Mouse (Mus musculus): ENCODE results near the gene Thy1. TPM values are rescaled to one million over a fixed set of nuclear protein-coding genes. Genes with fewer than 3 reads are reported as not detected.

Thy1 gene
- polyA plus RNA-seq, 1 experiment = 1,180 TPM

GRCm38 (mm10) chr9:44012761-44013301 is 30.4 kb upstream of the Thy1 start:
- peaks cover 3% of the 10 kb centered on the region; the same call in 1 of the 2 replicates for H3K4me1 ChIP-seq (ENCODE audit: control insufficient read depth, insufficient read depth, low read length)
- no peak overlapping the region for H3K4me3 ChIP-seq (ENCODE audit: insufficient read depth, low read length)
- no peak for TF ChIP-seq POLR2A (IDR thresholded peaks at IDR 0.05; ENCODE audit: extremely low read depth, insufficient read depth, low read length)
- TF ChIP-seq CTCF (IDR thresholded peaks at IDR 0.05; ENCODE audit: extremely low read depth, insufficient read depth, low read length) = no peak
- 0 out of 2 replicates have a peak overlapping the region, but pooled peaks have one; percentile 12 for H3K27ac ChIP-seq (ENCODE audit: insufficient read depth, low read length)

GRCm38 (mm10) chr9:44013781-44014180 is 29.4 kb upstream of the Thy1 start:
- no peak overlapping the region for H3K4me3 ChIP-seq (ENCODE audit: insufficient read depth, low read length)
- H3K4me1 ChIP-seq (ENCODE audit: control insufficient read depth, insufficient read depth, low read length) = peaks cover 3% of the 10 kb centered on the region; the same call in 1 of the 2 replicates
- no peak overlapping the region for H3K27ac ChIP-seq (ENCODE audit: insufficient read depth, low read length)
- no peak for TF ChIP-seq POLR2A (IDR thresholded peaks at IDR 0.05; ENCODE audit: extremely low read depth, insufficient read depth, low read length)
- TF ChIP-seq CTCF (IDR thresholded peaks at IDR 0.05; ENCODE audit: extremely low read depth, insufficient read depth, low read length) = no peak

- TF ChIP-seq CTCF (IDR thresholded peaks at IDR 0.05; ENCODE audit: extremely low read depth, insufficient read depth, low read length) = no peak
- TF ChIP-seq POLR2A (IDR thresholded peaks at IDR 0.05; ENCODE audit: extremely low read depth, insufficient read depth, low read length) = no peak
Measured at GRCm38 (mm10) chr9:44016304-44016703, 26.9 kb upstream of the Thy1 start.

GRCm38 (mm10) chr9:44017846-44018245 is 25.3 kb upstream of the Thy1 start:
- Histone ChIP-seq H3K27ac (ENCODE audit: insufficient read depth, low read length) (no peak overlapping the region), H3K4me3 (ENCODE audit: insufficient read depth, low read length) (no peak overlapping the region), H3K4me1 (ENCODE audit: control insufficient read depth, insufficient read depth, low read length) (no peaks in the 10 kb centered on the region)
- TF ChIP-seq CTCF (IDR thresholded peaks at IDR 0.05; ENCODE audit: extremely low read depth, insufficient read depth, low read length) (no peak), POLR2A (IDR thresholded peaks at IDR 0.05; ENCODE audit: extremely low read depth, insufficient read depth, low read length) (no peak)

More at GRCm38 (mm10) chr9:44016304-44016703, 26.9 kb upstream of the Thy1 start:
- Histone ChIP-seq H3K4me3 (ENCODE audit: insufficient read depth, low read length) (no peak overlapping the region), H3K4me1 (ENCODE audit: control insufficient read depth, insufficient read depth, low read length) (peaks cover 3% of the 10 kb centered on the region; the same call in 1 of the 2 replicates), H3K27ac (ENCODE audit: insufficient read depth, low read length) (no peak overlapping the region)

GRCm38 (mm10) chr9:44020001-44020400 is 23.2 kb upstream of the Thy1 start:
- H3K4me3 ChIP-seq (ENCODE audit: insufficient read depth, low read length) = no peak overlapping the region
- no peak for TF ChIP-seq CTCF (IDR thresholded peaks at IDR 0.05; ENCODE audit: extremely low read depth, insufficient read depth, low read length)
- TF ChIP-seq POLR2A (IDR thresholded peaks at IDR 0.05; ENCODE audit: extremely low read depth, insufficient read depth, low read length) = no peak
- no peak overlapping the region for H3K27ac ChIP-seq (ENCODE audit: insufficient read depth, low read length)
- no peaks in the 10 kb centered on the region for H3K4me1 ChIP-seq (ENCODE audit: control insufficient read depth, insufficient read depth, low read length)

GRCm38 (mm10) chr9:44022100-44022847 is 20.9 kb upstream of the Thy1 start:
- Histone ChIP-seq H3K27ac (ENCODE audit: insufficient read depth, low read length) (no peak overlapping the region), H3K4me3 (ENCODE audit: insufficient read depth, low read length) (no peak overlapping the region), H3K4me1 (ENCODE audit: control insufficient read depth, insufficient read depth, low read length) (no peaks in the 10 kb centered on the region)
- TF ChIP-seq POLR2A (IDR thresholded peaks at IDR 0.05; ENCODE audit: extremely low read depth, insufficient read depth, low read length) (no peak), CTCF (IDR thresholded peaks at IDR 0.05; ENCODE audit: extremely low read depth, insufficient read depth, low read length) (no peak)

GRCm38 (mm10) chr9:44024096-44024495 is 19.1 kb upstream of the Thy1 start:
- Histone ChIP-seq H3K27ac (ENCODE audit: insufficient read depth, low read length) (no peak overlapping the region), H3K4me1 (ENCODE audit: control insufficient read depth, insufficient read depth, low read length) (no peaks in the 10 kb centered on the region), H3K4me3 (ENCODE audit: insufficient read depth, low read length) (no peak overlapping the region)
- TF ChIP-seq POLR2A (IDR thresholded peaks at IDR 0.05; ENCODE audit: extremely low read depth, insufficient read depth, low read length) (no peak), CTCF (IDR thresholded peaks at IDR 0.05; ENCODE audit: extremely low read depth, insufficient read depth, low read length) (no peak)

GRCm38 (mm10) chr9:44029580-44030236 is 13.5 kb upstream of the Thy1 start:
- no peak for TF ChIP-seq POLR2A (IDR thresholded peaks at IDR 0.05; ENCODE audit: extremely low read depth, insufficient read depth, low read length)
- TF ChIP-seq CTCF (IDR thresholded peaks at IDR 0.05; ENCODE audit: extremely low read depth, insufficient read depth, low read length) = no peak
- Histone ChIP-seq H3K4me1 (ENCODE audit: control insufficient read depth, insufficient read depth, low read length) (no peaks in the 10 kb centered on the region), H3K4me3 (ENCODE audit: insufficient read depth, low read length) (no peak overlapping the region), H3K27ac (ENCODE audit: insufficient read depth, low read length) (no peak overlapping the region)

GRCm38 (mm10) chr9:44030646-44031045 is 12.5 kb upstream of the Thy1 start:
- Histone ChIP-seq H3K4me1 (ENCODE audit: control insufficient read depth, insufficient read depth, low read length) (no peaks in the 10 kb centered on the region), H3K27ac (ENCODE audit: insufficient read depth, low read length) (no peak overlapping the region), H3K4me3 (ENCODE audit: insufficient read depth, low read length) (no peak overlapping the region)
- TF ChIP-seq POLR2A (IDR thresholded peaks at IDR 0.05; ENCODE audit: extremely low read depth, insufficient read depth, low read length) (no peak), CTCF (IDR thresholded peaks at IDR 0.05; ENCODE audit: extremely low read depth, insufficient read depth, low read length) (no peak)
